Mouse (Mus musculus): ENCODE results near the gene Gm13871. TPM values are rescaled to one million over a fixed set of nuclear protein-coding genes. Genes with fewer than 3 reads are reported as not detected.
"Not testable (repeated sequence)": the region's sequence is repeated elsewhere in the genome, so short reads cannot be mapped to it uniquely, and the experiment has no call there.

The Gm13871 gene
- total RNA-seq (2012; rRNA removed): not detected in 2 replicates
- not detected for polyA plus RNA-seq (2012; ENCODE audit: insufficient read depth in 1 of 2, insufficient read length in 2 of 2, low read depth in 1 of 2, low replicate concordance in 2 of 2, missing spikeins in 1 of 2)

DNA sequence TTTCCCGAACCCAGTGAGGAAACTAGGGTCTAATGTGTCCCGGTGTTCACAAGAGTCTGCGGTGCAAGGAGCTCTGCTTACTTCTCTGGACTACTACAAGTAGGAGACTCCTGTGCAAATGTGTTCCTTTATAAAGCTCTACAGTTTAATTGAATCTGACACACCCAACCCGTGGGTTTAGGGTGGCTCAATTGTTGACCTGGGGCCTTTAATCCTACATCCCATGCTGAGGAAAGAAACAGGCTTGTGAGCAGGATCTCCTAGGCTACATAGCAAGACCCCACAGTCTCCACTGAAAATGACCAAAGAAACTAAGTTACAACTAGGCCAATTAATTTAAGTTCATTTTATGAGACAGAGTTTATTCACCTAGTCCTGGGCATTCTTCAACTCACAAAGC, at the start of gene Gm13871:
Gm13871 (minus strand) TSS at position 101 of the 400 bp plus-strand sequence.
- H3K4me3 ChIP-seq (ENCODE audit: control insufficient read depth in 1 of 2, insufficient read depth in 1 of 2, low read depth in 2 of 2, low read length in 2 of 2); DNase-seq (ENCODE audit: low read depth, low spot score); H3K9ac ChIP-seq (ENCODE audit: control insufficient read depth, low read depth, low read length, poor library complexity, severe bottlenecking); H3K9me3 ChIP-seq (replicated peaks; ENCODE audit: insufficient read depth, low read length); H3K79me2 ChIP-seq (ENCODE audit: control insufficient read depth, insufficient read depth, low read length, poor library complexity); H3K27ac ChIP-seq (ENCODE audit: control insufficient read depth, low read depth, low read length); H3K36me3 ChIP-seq (ENCODE audit: control insufficient read depth in 1 of 2, insufficient read depth in 2 of 2, low read length in 2 of 2); H3K4me1 ChIP-seq (ENCODE audit: control insufficient read depth in 1 of 2, insufficient read depth in 2 of 2, low read length in 2 of 2); H3K27me3 ChIP-seq (ENCODE audit: control insufficient read depth in 1 of 2, insufficient read depth in 2 of 2, low read length in 2 of 2): not testable (repeated sequence)

DNA sequence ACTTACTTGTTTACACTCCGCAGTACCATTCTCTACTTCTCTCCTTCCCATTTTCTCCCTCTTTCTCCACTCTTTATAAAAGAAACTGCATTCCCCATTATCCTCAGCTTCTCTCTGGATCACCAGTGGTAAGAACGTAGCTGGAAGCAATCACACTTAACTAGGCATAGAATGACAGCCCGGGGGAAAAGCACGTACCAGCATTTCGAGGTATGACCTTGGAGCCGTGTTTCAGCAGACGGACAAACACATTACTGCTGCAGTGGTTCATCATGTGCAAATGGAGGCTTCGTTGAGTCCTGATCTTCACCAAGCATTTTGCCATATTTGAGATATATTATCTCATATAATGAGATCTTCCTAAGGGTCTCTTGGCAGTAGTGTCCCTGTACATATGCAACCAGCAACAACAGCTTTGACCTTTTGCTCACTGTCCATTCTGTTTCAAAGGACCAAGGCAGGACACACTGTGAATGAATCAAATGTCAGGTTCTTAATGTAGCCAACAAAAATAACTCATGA, 44.7 kb upstream of the Gm13871 start, which contains the start of gene 2310002L09Rik:
2310002L09Rik (minus strand) TSS at position 472 of the 522 bp plus-strand sequence.
- Histone ChIP-seq H3K9me3 (replicated peaks; ENCODE audit: insufficient read depth, low read length) (no peaks in the 10 kb centered on the region), H3K79me2 (ENCODE audit: control insufficient read depth, insufficient read depth, low read length, poor library complexity) (no peaks in the 10 kb centered on the region), H3K27ac (ENCODE audit: control insufficient read depth, low read depth, low read length) (no peak within 1 kb of the TSS), H3K27me3 (ENCODE audit: control insufficient read depth in 1 of 2, insufficient read depth in 2 of 2, low read length in 2 of 2) (no peaks in the 10 kb centered on the region), H3K4me3 (ENCODE audit: control insufficient read depth in 1 of 2, insufficient read depth in 1 of 2, low read depth in 2 of 2, low read length in 2 of 2) (no peak within 1 kb of the TSS), H3K4me1 (ENCODE audit: control insufficient read depth in 1 of 2, insufficient read depth in 2 of 2, low read length in 2 of 2) (no peaks in the 10 kb centered on the region), H3K36me3 (ENCODE audit: control insufficient read depth in 1 of 2, insufficient read depth in 2 of 2, low read length in 2 of 2) (no peaks in the 10 kb centered on the region), H3K9ac (ENCODE audit: control insufficient read depth, low read depth, low read length, poor library complexity, severe bottlenecking) (no peak within 1 kb of the TSS)
- TF ChIP-seq MYB (IDR thresholded peaks at IDR 0.05; ENCODE audit: low read depth, low read length) (no peak), USF2 (IDR thresholded peaks at IDR 0.05; ENCODE audit: borderline replicate concordance in 1 of 2, insufficient read depth in 1 of 2, low read depth in 1 of 2, low read length in 2 of 2) (no peak), POLR2A (IDR thresholded peaks at IDR 0.05; ENCODE audit: control insufficient read depth in 1 of 2, insufficient read depth in 1 of 2, low read depth in 1 of 2, low read length in 2 of 2, poor library complexity in 1 of 2) (no peak), CTCF (IDR thresholded peaks at IDR 0.05 in 2 of 3, conservative IDR thresholded peaks at IDR 0.05 in 1 of 3; ENCODE audit: control insufficient read depth in 1 of 3, insufficient read depth in 1 of 3, low read depth in 2 of 3, low read length in 3 of 3, poor library complexity in 1 of 3, severe bottlenecking in 1 of 3) (no peak), RAD21 (IDR thresholded peaks at IDR 0.05; ENCODE audit: low read depth, low read length) (no peak), MEF2A (IDR thresholded peaks at IDR 0.05; ENCODE audit: extremely low read depth, insufficient replicate concordance, low read depth, low read length, poor library complexity, severe bottlenecking) (no peak), TAL1 (IDR thresholded peaks at IDR 0.05; ENCODE audit: low read length) (no peak), MAFK (IDR thresholded peaks at IDR 0.05; ENCODE audit: borderline replicate concordance, low read depth, low read length) (no peak), HCFC1 (IDR thresholded peaks at IDR 0.05; ENCODE audit: low read depth, low read length) (no peak), MAX (IDR thresholded peaks at IDR 0.05; ENCODE audit: low read length) (no peak)
- DNase-seq (ENCODE audit: low read depth, low spot score): no peak

DNA sequence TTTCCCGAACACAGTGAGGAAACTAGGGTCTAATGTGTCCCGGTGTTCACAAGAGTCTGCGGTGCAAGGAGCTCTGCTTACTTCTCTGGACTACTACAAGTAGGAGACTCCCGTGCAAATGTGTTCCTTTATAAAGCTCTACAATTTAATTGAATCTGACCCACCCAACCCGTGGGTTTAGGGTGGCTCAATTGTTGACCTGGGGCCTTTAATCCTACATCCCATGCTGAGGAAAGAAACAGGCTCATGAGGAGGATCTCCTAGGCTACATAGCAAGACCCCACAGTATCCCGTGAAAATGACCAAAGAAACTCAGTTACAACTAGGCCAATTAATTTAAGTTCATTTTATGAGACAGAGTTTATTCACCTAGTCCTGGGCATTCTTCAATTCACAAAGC, 14.9 kb upstream of the Gm13871 start, which contains the start of gene Gm11756:
Gm11756 (minus strand) TSS at position 101 of the 400 bp plus-strand sequence.
- not testable (repeated sequence) for H3K79me2 ChIP-seq (ENCODE audit: control insufficient read depth, insufficient read depth, low read length, poor library complexity); H3K27me3 ChIP-seq (ENCODE audit: control insufficient read depth in 1 of 2, insufficient read depth in 2 of 2, low read length in 2 of 2); H3K9ac ChIP-seq (ENCODE audit: control insufficient read depth, low read depth, low read length, poor library complexity, severe bottlenecking)

DNA sequence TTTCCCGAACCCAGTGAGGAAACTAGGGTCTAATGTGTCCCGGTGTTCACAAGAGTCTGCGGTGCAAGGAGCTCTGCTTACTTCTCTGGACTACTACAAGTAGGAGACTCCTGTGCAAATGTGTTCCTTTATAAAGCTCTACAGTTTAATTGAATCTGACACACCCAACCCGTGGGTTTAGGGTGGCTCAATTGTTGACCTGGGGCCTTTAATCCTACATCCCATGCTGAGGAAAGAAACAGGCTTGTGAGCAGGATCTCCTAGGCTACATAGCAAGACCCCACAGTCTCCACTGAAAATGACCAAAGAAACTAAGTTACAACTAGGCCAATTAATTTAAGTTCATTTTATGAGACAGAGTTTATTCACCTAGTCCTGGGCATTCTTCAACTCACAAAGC, 14.7 kb downstream of the Gm13871 start, which contains the start of gene Gm11757:
Gm11757 (minus strand) TSS at position 101 of the 400 bp plus-strand sequence.
- not testable (repeated sequence) for H3K4me3 ChIP-seq (ENCODE audit: control insufficient read depth in 1 of 2, insufficient read depth in 1 of 2, low read depth in 2 of 2, low read length in 2 of 2); H3K9ac ChIP-seq (ENCODE audit: control insufficient read depth, low read depth, low read length, poor library complexity, severe bottlenecking); H3K4me1 ChIP-seq (ENCODE audit: control insufficient read depth in 1 of 2, insufficient read depth in 2 of 2, low read length in 2 of 2); H3K79me2 ChIP-seq (ENCODE audit: control insufficient read depth, insufficient read depth, low read length, poor library complexity); DNase-seq (ENCODE audit: low read depth, low spot score); H3K27me3 ChIP-seq (ENCODE audit: control insufficient read depth in 1 of 2, insufficient read depth in 2 of 2, low read length in 2 of 2); H3K9me3 ChIP-seq (replicated peaks; ENCODE audit: insufficient read depth, low read length); H3K27ac ChIP-seq (ENCODE audit: control insufficient read depth, low read depth, low read length); H3K36me3 ChIP-seq (ENCODE audit: control insufficient read depth in 1 of 2, insufficient read depth in 2 of 2, low read length in 2 of 2)

More for the DNA sequence above, 14.9 kb upstream of the Gm13871 start, which contains the start of gene Gm11756:
- H3K36me3 ChIP-seq (ENCODE audit: control insufficient read depth in 1 of 2, insufficient read depth in 2 of 2, low read length in 2 of 2); H3K4me3 ChIP-seq (ENCODE audit: control insufficient read depth in 1 of 2, insufficient read depth in 1 of 2, low read depth in 2 of 2, low read length in 2 of 2); H3K9me3 ChIP-seq (replicated peaks; ENCODE audit: insufficient read depth, low read length); DNase-seq (ENCODE audit: low read depth, low spot score); H3K4me1 ChIP-seq (ENCODE audit: control insufficient read depth in 1 of 2, insufficient read depth in 2 of 2, low read length in 2 of 2); H3K27ac ChIP-seq (ENCODE audit: control insufficient read depth, low read depth, low read length): not testable (repeated sequence)

DNA sequence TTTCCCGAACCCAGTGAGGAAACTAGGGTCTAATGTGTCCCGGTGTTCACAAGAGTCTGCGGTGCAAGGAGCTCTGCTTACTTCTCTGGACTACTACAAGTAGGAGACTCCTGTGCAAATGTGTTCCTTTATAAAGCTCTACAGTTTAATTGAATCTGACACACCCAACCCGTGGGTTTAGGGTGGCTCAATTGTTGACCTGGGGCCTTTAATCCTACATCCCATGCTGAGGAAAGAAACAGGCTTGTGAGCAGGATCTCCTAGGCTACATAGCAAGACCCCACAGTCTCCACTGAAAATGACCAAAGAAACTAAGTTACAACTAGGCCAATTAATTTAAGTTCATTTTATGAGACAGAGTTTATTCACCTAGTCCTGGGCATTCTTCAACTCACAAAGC, 29.6 kb downstream of the Gm13871 start, which contains the start of gene Gm11758:
Gm11758 (minus strand) TSS at position 101 of the 400 bp plus-strand sequence.
- not testable (repeated sequence) for H3K4me1 ChIP-seq (ENCODE audit: control insufficient read depth in 1 of 2, insufficient read depth in 2 of 2, low read length in 2 of 2); DNase-seq (ENCODE audit: low read depth, low spot score); H3K79me2 ChIP-seq (ENCODE audit: control insufficient read depth, insufficient read depth, low read length, poor library complexity); H3K9me3 ChIP-seq (replicated peaks; ENCODE audit: insufficient read depth, low read length); H3K27me3 ChIP-seq (ENCODE audit: control insufficient read depth in 1 of 2, insufficient read depth in 2 of 2, low read length in 2 of 2); H3K9ac ChIP-seq (ENCODE audit: control insufficient read depth, low read depth, low read length, poor library complexity, severe bottlenecking); H3K4me3 ChIP-seq (ENCODE audit: control insufficient read depth in 1 of 2, insufficient read depth in 1 of 2, low read depth in 2 of 2, low read length in 2 of 2); H3K36me3 ChIP-seq (ENCODE audit: control insufficient read depth in 1 of 2, insufficient read depth in 2 of 2, low read length in 2 of 2); H3K27ac ChIP-seq (ENCODE audit: control insufficient read depth, low read depth, low read length)
